Mouse (Mus musculus) G1E (cell line): ENCODE results near the gene Nrp1. TPM values are rescaled to one million over a fixed set of nuclear protein-coding genes. Genes with fewer than 3 reads are reported as not detected.

Experiments used
- ATAC-seq: 2 replicates; pipeline ENCODE4 v1.8.0; 2016; ENCODE audit warnings: mild to moderate bottlenecking; ENCODE audit not compliant: insufficient number of reproducible peaks, poor library complexity, low FRiP score, severe bottlenecking; ENCODE audit errors: extremely low read depth
- DNase-seq: peaks from one replicate; pipeline ENCODE4 v3.0.0; 2012; ENCODE audit warnings: low spot score
- H3K27me3 ChIP-seq: 2 replicates; pipeline ENCODE4 v1.6.1; 2012; ENCODE audit warnings: mild to moderate bottlenecking, low read length, inconsistent platforms; ENCODE audit not compliant: insufficient read depth
- H3K36me3 ChIP-seq: replicated peaks from 2 replicates; pipeline ENCODE3; 2012; ENCODE audit warnings: mild to moderate bottlenecking, inconsistent platforms
- H3K4me1 ChIP-seq: 2 replicates; pipeline ENCODE4 v1.6.1; 2012; ENCODE audit warnings: low read depth, low read length, inconsistent platforms, mixed read lengths; ENCODE audit not compliant: insufficient read depth
- H3K4me3 ChIP-seq: 2 replicates; pipeline ENCODE4 v1.5.1; 2012; ENCODE audit warnings: low read depth, mild to moderate bottlenecking, inconsistent platforms, low read length, moderate library complexity, mixed read lengths
- H3K9me3 ChIP-seq: replicated peaks from 2 replicates; pipeline ENCODE4 v1.6.1; 2012; ENCODE audit warnings: inconsistent platforms
- CTCF ChIP-seq: IDR thresholded peaks from 2 replicates; pipeline ENCODE4 v1.5.1; 2012; ENCODE audit warnings: low read depth, low read length, inconsistent platforms, mixed read lengths
- GATA1 ChIP-seq: IDR thresholded peaks from 2 replicates; pipeline ENCODE4 v1.6.1; 2012; ENCODE audit warnings: borderline replicate concordance, low read length, inconsistent platforms, mixed read lengths
- GATA2 ChIP-seq: IDR thresholded peaks from 2 replicates; pipeline ENCODE4 v1.6.1; 2012; ENCODE audit warnings: low read depth, low read length, inconsistent platforms, borderline replicate concordance
- POLR2AphosphoS5 ChIP-seq: IDR thresholded peaks from 2 replicates; pipeline ENCODE4 v1.6.1; 2012; ENCODE audit warnings: low read depth, low read length, inconsistent platforms; ENCODE audit not compliant: insufficient replicate concordance
- TAL1 ChIP-seq: conservative IDR thresholded peaks from 2 replicates; pipeline ENCODE4 v1.6.1; 2012; ENCODE audit warnings: low read depth, low read length, inconsistent platforms, mixed read lengths
- polyA plus RNA-seq: library from polyadenylated mRNA; stranded (reverse); fragments of >175 nt; gene quantifications from 2 replicates; pipeline ENCODE4 v1.2.3, GENCODE M21; 2012
- total RNA-seq, 2 experiments: library from RNA; stranded (forward) in 1 of 2; stranded (reverse) in 1 of 2; fragments of 200-1000 nt in 1 of 2; fragments of >200 nt in 1 of 2; fragmentation: Nextera tagmentation in 1 of 2; gene quantifications; 2 replicates each; pipeline ENCODE4 v1.2.3; 2014 to 2017

The Nrp1 gene
- total and polyA plus RNA-seq, 3 experiments, result 0.38 TPM; not detected in 2

DNA sequence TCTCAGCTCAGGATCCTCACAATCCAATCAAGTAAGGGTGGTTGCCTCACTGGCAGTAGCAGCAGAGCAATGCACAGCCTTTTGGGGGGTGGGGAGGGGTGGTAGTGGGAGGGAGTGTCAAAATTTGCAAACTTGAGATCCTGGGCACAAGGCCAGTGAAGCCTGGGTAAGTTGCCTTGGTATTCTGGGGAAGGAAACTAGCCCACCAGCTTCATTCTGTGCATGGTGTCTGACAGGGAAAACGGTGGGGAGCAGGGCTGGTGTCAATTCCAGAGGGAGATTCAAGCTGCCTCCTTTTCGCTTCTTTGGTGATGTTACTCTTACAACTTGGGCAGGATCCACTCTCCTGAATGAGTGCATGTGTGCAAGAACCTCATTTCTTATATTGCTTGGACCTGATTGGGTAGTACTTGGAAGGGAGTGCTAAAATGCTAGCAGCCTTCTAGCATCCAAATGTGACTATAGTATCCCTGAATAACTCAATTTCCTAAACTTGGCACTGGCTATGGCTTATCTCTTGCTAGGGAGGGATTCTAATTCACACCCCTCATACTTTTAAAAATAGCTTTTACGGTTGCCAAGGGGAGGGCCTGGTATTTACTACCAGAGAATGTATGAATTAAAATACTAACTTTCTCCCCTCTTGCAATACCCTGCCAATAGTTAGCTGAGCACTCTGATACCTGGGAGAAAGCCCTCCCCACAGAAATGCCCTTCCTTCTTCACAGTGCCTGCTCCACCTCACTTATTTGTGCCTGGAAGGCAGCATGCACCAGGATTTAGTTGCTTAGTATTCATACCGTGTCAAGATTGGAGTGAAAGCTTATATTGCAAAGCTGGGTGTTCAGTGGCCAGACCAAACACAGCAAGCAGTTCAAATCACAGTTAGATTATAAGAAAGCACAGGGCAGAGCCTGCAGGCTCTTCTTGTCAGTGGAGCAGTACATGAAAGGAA, 57.6 kb downstream of the Nrp1 start:
- no peak overlapping the region for H3K4me3 ChIP-seq
- no peaks in the 10 kb centered on the region for H3K27me3 ChIP-seq
- ATAC-seq (no peak), DNase-seq (no peak)
- H3K4me1 ChIP-seq, result no peaks in the 10 kb centered on the region
- no peak for TF ChIP-seq GATA1
- no peak for TF ChIP-seq CTCF
- H3K36me3 ChIP-seq, result no peaks in the 10 kb centered on the region
- no peaks in the 10 kb centered on the region for H3K9me3 ChIP-seq

DNA sequence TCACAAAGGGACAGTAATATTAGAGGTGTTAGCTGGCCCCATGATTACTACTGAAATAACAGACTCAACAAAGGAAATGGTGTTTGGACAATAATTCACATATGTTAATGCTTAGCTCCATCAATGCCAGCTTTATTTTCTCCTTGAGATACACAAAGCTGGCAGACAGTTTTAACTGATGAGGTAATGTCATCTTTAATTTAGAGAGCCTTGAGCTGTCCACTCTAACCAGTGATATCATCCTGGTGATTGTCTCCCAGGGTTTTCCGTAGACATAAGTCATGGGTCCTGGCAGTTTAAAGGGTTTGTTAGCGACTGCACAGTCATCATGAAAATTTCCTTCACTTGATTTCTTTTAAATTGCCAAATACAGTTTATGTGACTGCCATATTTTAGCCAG, 58.5 kb downstream of the Nrp1 start:
- Histone ChIP-seq H3K27me3 (no peaks in the 10 kb centered on the region), H3K4me1 (no peaks in the 10 kb centered on the region), H3K9me3 (no peaks in the 10 kb centered on the region), H3K36me3 (no peaks in the 10 kb centered on the region), H3K4me3 (no peak overlapping the region)
- DNase-seq, result no peak
- no peak for TF ChIP-seq CTCF
- no peak for TF ChIP-seq POLR2AphosphoS5
- ATAC-seq, result no peak

DNA sequence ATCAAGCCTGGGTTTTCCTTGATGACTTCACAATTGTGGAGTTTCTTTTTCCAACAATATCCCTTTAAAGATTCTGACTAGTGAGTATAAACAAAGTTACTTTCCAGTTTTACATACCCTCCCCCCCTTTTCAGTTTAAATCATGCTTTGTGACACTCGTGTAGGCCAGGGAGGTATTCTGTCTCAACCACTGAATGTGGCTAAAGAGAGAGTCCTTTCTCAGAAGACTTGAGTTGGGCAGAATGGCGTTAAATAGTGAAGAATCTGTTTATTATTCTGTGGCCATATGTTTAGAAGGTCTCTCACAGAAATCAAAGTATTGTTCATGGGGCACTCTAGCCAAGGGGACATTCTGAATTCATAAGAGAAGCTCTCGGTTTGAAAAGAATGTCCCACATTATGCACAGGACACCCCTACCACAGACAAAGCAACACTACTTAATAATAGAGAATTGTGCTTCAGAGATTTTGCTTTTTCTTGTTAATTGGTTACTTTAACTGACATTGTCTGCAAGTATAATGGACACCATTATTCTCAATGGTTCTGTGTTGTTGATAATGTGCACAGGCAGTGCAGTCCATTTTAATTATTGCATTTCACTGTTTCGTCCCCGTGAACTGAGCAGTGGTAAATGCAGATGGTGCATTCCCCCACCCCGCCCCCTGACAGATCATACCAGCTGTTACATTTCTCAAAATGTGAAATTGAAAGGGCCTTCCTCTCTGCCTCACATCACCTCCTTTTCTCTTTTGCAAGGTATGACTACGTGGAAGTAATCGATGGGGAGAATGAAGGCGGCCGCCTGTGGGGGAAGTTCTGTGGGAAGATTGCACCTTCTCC, 59.8 kb downstream of the Nrp1 start:
- no peak for TF ChIP-seq TAL1
- no peak for ATAC-seq
- no peaks in the 10 kb centered on the region for H3K4me1 ChIP-seq
- no peak for DNase-seq
- H3K36me3 ChIP-seq, result no peaks in the 10 kb centered on the region
- H3K27me3 ChIP-seq, result no peaks in the 10 kb centered on the region
- no peaks in the 10 kb centered on the region for H3K9me3 ChIP-seq
- no peak overlapping the region for H3K4me3 ChIP-seq

DNA sequence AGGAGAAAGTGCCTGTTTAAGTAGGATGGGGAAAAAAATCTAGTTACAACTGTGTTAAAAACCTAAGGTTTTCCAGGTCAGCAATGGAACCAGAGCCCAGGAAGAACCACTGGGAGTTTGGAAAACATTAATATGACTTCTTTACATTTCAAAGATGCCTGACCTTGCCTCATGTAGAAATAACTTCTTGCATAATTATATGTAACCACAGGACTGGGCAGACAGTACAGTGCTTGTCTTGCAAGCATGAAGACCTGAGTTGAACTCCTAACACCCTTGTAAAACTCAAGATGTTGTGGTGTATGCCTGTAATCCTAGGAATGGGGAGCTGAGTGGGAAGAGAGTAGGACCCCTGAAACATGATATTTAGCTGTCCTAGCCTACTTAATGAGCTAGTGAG, 61.6 kb downstream of the Nrp1 start:
- no peaks in the 10 kb centered on the region for H3K27me3 ChIP-seq
- DNase-seq (no peak), ATAC-seq (no peak)
- H3K9me3 ChIP-seq, result no peaks in the 10 kb centered on the region
- no peak overlapping the region for H3K4me3 ChIP-seq
- H3K36me3 ChIP-seq, result no peaks in the 10 kb centered on the region
- no peaks in the 10 kb centered on the region for H3K4me1 ChIP-seq
- TF ChIP-seq GATA2 (no peak), TAL1 (no peak), POLR2AphosphoS5 (no peak)

DNA sequence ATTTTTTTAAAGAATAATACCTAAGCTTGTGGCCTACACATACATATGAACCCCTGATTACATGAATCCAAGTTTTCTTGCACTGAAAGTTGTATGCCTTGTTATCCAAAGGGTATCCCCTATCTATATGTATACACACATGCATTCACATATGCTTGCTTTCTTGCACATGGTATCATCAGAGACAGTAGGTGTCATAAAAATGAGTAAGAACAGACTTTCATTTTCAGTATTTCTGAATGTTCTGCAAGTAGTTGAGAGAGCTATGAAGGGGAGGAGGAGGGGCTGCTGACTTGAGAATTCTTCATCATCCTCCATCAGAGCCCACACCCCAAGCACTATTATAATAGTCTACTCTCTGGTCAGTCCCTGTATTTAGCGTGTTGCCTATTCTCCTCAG, 62.0 kb downstream of the Nrp1 start:
- TF ChIP-seq CTCF, result no peak
- TF ChIP-seq TAL1, result no peak
- no peak for TF ChIP-seq POLR2AphosphoS5
- TF ChIP-seq GATA1, result no peak
- TF ChIP-seq GATA2, result no peak
- H3K9me3 ChIP-seq, result no peaks in the 10 kb centered on the region
- H3K36me3 ChIP-seq, result no peaks in the 10 kb centered on the region
- H3K4me3 ChIP-seq, result no peak overlapping the region
- no peaks in the 10 kb centered on the region for H3K4me1 ChIP-seq
- DNase-seq (no peak), ATAC-seq (no peak)
- H3K27me3 ChIP-seq, result no peaks in the 10 kb centered on the region

DNA sequence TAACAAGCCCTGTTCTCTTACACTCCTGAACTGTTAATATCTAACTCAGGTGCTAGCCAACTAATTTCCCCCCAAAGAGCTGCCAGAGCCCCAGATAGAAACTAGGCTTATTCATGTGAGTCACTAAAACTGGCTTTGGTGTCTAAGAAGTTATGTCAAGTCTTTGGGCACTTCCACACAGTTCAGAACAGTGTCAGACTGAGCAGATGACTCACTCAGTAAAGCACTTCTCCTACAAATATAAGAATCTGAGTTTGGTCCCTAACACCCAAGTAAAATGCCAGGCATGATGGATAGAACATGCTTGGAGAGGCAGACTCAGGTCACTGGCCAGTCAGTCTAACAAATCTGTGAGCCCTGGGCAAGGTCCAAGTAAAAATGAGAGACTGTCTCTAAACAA, 65.4 kb downstream of the Nrp1 start:
- DNase-seq (no peak), ATAC-seq (no peak)
- H3K27me3 ChIP-seq, result no peaks in the 10 kb centered on the region
- H3K4me3 ChIP-seq, result no peak overlapping the region
- H3K9me3 ChIP-seq, result no peaks in the 10 kb centered on the region
- H3K4me1 ChIP-seq, result no peaks in the 10 kb centered on the region
- no peaks in the 10 kb centered on the region for H3K36me3 ChIP-seq
- TF ChIP-seq CTCF (no peak), TAL1 (no peak), GATA1 (no peak), POLR2AphosphoS5 (no peak), GATA2 (no peak)
